Mouse (Mus musculus) heart, postnatal 0 days (tissue): Measurements from ENCODE around the gene Col1a2. TPM values are rescaled to one million over a fixed set of nuclear protein-coding genes. Genes with fewer than 3 reads are reported as not detected.

Experiments
- ATAC-seq: fragments of 200-750 bp; cut with Nextera tagmentation; 2 replicates; pipeline ENCODE4 v1.8.0; 2017; ENCODE audit warnings: low read depth, moderate number of reproducible peaks, moderate library complexity; ENCODE audit not compliant: insufficient read depth
- DNase-seq: peaks from one replicate; pipeline ENCODE4 v3.0.0-alpha.2; 2016; ENCODE audit warnings: low spot score
- H3K27ac ChIP-seq: fragments of 300-500 bp; sonication (generic); 2 replicates; pipeline ENCODE4 v1.5.1; 2014; ENCODE audit warnings: low read depth, mild to moderate bottlenecking
- H3K27me3 ChIP-seq: fragments of 300-500 bp; sonication (generic); 2 replicates; pipeline ENCODE4 v1.6.1; 2014; ENCODE audit warnings: low read length, mixed read lengths; ENCODE audit not compliant: control insufficient read depth, insufficient read depth
- H3K36me3 ChIP-seq: fragments of 300-500 bp; sonication (generic); replicated peaks from 2 replicates; pipeline ENCODE4 v1.6.1; 2014; ENCODE audit warnings: low read length, mixed read lengths; ENCODE audit not compliant: control insufficient read depth, insufficient read depth
- H3K4me1 ChIP-seq: fragments of 300-500 bp; sonication (generic); 2 replicates; pipeline ENCODE4 v1.6.1; 2014; ENCODE audit warnings: antibody characterized with exemption; ENCODE audit not compliant: control insufficient read depth, insufficient read depth
- H3K4me2 ChIP-seq: fragments of 300-500 bp; sonication (generic); 2 replicates; pipeline ENCODE4 v1.6.1; 2014; ENCODE audit warnings: low read depth, mild to moderate bottlenecking, low read length, moderate library complexity
- H3K4me3 ChIP-seq: fragments of 300-500 bp; sonication (generic); 2 replicates; pipeline ENCODE4 v1.5.1; 2014; ENCODE audit warnings: low read depth, low read length
- H3K9ac ChIP-seq: fragments of 300-500 bp; sonication (generic); replicated peaks from 2 replicates; pipeline ENCODE4 v1.6.1; 2014; ENCODE audit warnings: low read depth, low read length, mixed read lengths
- H3K9me3 ChIP-seq: fragments of 300-500 bp; sonication (generic); replicated peaks from 2 replicates; pipeline ENCODE4 v1.6.1; 2016; ENCODE audit warnings: low read length; ENCODE audit not compliant: control insufficient read depth
- CTCF ChIP-seq: IDR thresholded peaks from 2 replicates; pipeline ENCODE4 v1.5.1; 2016; ENCODE audit warnings: antibody characterized with exemption, control low read depth, low read depth
- EP300 ChIP-seq: IDR thresholded peaks from 2 replicates; pipeline ENCODE4 v1.6.1; 2016; ENCODE audit warnings: antibody characterized with exemption, low read depth
- WGBS: fragments of 180-500 bp; shearing (Covaris S2); extraction: QIAGEN DNeasy Blood & Tissue Kit; methylation state at CpG from one replicate; pipeline ENCODE4 v1.1.7; 2014; 5-methylcytosine and 5-hydroxymethylcytosine counted together
- polyA plus RNA-seq: library from polyadenylated mRNA; unstranded; fragments of >200 nt; fragmentation: Nextera tagmentation; extraction: Ambion mirVana; gene quantifications from 2 replicates; pipeline ENCODE4 v1.2.1, GENCODE M21; 2015
- total RNA-seq: library from RNA; depleted of rRNA; stranded (reverse); fragments of >200 nt; gene quantifications from 2 replicates; pipeline ENCODE4 v1.2.3, GENCODE M21; 2014; ENCODE audit warnings: low replicate concordance

Gene Col1a2
- total and polyA plus RNA-seq, 2 experiments from 2014 or later, result 197 to 430 TPM

DNA sequence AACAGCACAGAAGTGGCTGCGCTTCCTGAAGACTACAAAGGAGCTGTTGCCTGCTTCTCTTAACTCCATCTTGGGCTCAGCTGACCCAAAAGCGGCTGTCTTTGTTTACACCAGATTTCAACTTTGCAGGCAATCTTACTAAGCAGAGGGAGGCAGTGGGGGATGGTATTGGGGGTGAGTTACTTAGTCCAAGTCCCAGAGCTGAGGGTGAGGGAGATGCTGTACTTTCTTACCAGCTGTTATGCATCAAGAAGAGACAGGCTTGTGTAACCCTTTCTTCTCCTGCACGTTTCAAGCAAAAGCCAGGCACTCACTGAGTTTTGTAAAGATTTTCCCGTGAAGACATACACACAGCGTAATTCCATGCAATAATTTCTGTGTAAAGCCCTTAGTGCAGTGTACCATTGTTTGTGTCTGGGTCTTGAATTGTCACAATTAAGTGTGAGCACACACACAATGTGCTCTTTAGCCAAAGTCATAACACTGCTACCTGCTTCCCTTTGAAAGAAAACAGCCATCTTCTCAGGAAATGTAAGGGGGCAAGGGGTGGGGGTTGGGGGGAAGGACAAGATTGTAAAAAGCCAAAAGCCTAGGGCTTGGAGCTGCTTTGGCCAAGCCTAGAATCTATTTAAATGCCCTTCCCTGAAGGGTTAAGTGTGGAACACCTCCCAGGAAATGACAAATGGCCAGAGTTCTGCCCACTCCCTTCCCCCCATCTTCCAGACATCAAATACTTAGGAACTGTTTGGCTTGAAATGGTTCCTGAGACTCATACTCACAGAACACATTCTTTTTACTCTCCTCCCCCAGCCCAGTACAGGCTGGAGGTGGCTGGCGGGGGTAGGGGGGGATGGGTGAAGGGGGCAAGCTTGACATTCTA, 15.0 kb upstream of the Col1a2 start:
- Histone ChIP-seq H3K36me3 (no peaks in the 10 kb centered on the region), H3K4me2 (peak overlapping the region; percentile 29; the same call in 1 of the 2 replicates), H3K27me3 (no peaks in the 10 kb centered on the region), H3K4me3 (no peak overlapping the region), H3K27ac (peak overlapping the region; percentile 83), H3K9me3 (no peaks in the 10 kb centered on the region), H3K9ac (no peak overlapping the region), H3K4me1 (peaks cover 10% of the 10 kb centered on the region; the same call in 1 of the 2 replicates)
- no peak for TF ChIP-seq CTCF
- TF ChIP-seq EP300, result no peak
- 34% methylated on average over 6 of the region's 6 CpGs for WGBS
- ATAC-seq (peak; percentile 86), DNase-seq (peak; percentile 73)

GRCm38 (mm10) chr6:4493666-4494065, 10.9 kb upstream of the Col1a2 start:
- DNase-seq (no peak), ATAC-seq (no peak)
- TF ChIP-seq CTCF, result no peak
- no peak for TF ChIP-seq EP300
- Histone ChIP-seq H3K9me3 (no peaks in the 10 kb centered on the region), H3K27me3 (no peaks in the 10 kb centered on the region), H3K9ac (no peak overlapping the region), H3K4me3 (no peak overlapping the region), H3K36me3 (no peaks in the 10 kb centered on the region), H3K4me1 (peaks cover 6% of the 10 kb centered on the region; the same call in 1 of the 2 replicates), H3K4me2 (no peak overlapping the region), H3K27ac (no peak overlapping the region)
- 56% methylated on average over 2 of the region's 2 CpGs for WGBS

DNA sequence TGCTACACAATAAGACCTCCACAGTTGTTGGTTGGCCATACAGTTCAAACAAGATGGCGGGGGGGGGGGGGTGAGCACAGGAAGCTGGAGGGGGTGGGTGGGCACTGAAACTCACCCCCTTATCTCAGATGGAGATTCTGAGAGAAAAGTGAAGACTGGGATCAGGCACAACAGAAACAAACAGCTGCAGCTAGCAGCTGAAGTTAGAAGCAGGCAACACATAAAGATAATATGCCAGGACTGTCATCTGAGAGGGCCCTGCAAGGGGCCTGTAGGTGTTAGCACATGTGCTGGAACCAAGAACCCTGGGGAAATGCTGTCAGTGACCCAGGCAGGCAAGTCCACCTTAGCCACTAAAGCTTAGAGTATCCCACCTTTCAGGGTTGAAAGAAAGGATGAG, 8.2 kb upstream of the Col1a2 start:
- Histone ChIP-seq H3K27me3 (no peaks in the 10 kb centered on the region), H3K27ac (no peak overlapping the region), H3K9ac (no peak overlapping the region), H3K4me2 (no peak overlapping the region), H3K4me3 (no peak overlapping the region), H3K36me3 (no peaks in the 10 kb centered on the region), H3K9me3 (no peaks in the 10 kb centered on the region), H3K4me1 (no peaks in the 10 kb centered on the region)
- no peak for TF ChIP-seq EP300
- no peak for TF ChIP-seq CTCF
- 83% methylated on average over 1 of the region's 1 CpGs for WGBS
- ATAC-seq (no peak), DNase-seq (no peak)

GRCm38 (mm10) chr6:4503106-4503505, 1.5 kb upstream of the Col1a2 start:
- Histone ChIP-seq H3K36me3 (no peaks in the 10 kb centered on the region), H3K27me3 (peaks cover 9% of the 10 kb centered on the region), H3K4me3 (no peak overlapping the region), H3K9me3 (no peaks in the 10 kb centered on the region), H3K27ac (peak overlapping the region; percentile 46), H3K9ac (no peak overlapping the region), H3K4me2 (0 out of 2 replicates have a peak overlapping the region, but pooled peaks have one; percentile 2), H3K4me1 (no peaks in the 10 kb centered on the region)
- no peak for TF ChIP-seq CTCF
- no peak for TF ChIP-seq EP300
- 0% methylated on average over 1 of the region's 1 CpGs for WGBS
- DNase-seq (peak; percentile 28), ATAC-seq (no peak)

- WGBS, result under 1% methylated on average over 31 of the region's 31 CpGs
- H3K4me3 ChIP-seq, result peak overlapping the region; percentile 53
- peak overlapping the region; percentile 82 for H3K27ac ChIP-seq
- peaks cover 9% of the 10 kb centered on the region for H3K27me3 ChIP-seq
- peak overlapping the region; percentile 53 for H3K9ac ChIP-seq
- H3K9me3 ChIP-seq, result no peaks in the 10 kb centered on the region
- peak overlapping the region; percentile 74 for H3K4me2 ChIP-seq
- DNase-seq (peak; percentile 59), ATAC-seq (peak; percentile 85)
- no peaks in the 10 kb centered on the region for H3K36me3 ChIP-seq
- TF ChIP-seq EP300 (no peak), CTCF (no peak)
- no peaks in the 10 kb centered on the region for H3K4me1 ChIP-seq
These were observed 764 bp downstream of the Col1a2 start for GRCm38 (mm10) chr6:4505158-4505997.
